Mouse (Mus musculus): Measurements from ENCODE around the gene Man2c1. TPM values are rescaled to one million over a fixed set of nuclear protein-coding genes. Genes with fewer than 3 reads are reported as not detected.

Man2c1 gene
- polyA plus RNA-seq, 1 experiment = 269 TPM

- TF ChIP-seq POLR2A (IDR thresholded peaks at IDR 0.05; ENCODE audit: control insufficient read depth, extremely low read depth, insufficient read depth, low read length, poor library complexity) (no peak), CTCF (IDR thresholded peaks at IDR 0.05; ENCODE audit: borderline replicate concordance, control insufficient read depth, extremely low read depth, insufficient read depth, low read length, poor library complexity) (no peak)
These were observed 35.7 kb downstream of the Man2c1 start for GRCm38 (mm10) chr9:57166173-57166572.

GRCm38 (mm10) chr9:57168411-57168810 lies 37.9 kb downstream of the Man2c1 start:
- no peak for DNase-seq
- TF ChIP-seq CTCF (IDR thresholded peaks at IDR 0.05; ENCODE audit: borderline replicate concordance, control insufficient read depth, extremely low read depth, insufficient read depth, low read length, poor library complexity) = no peak
- H3K36me3 ChIP-seq (ENCODE audit: control insufficient read depth, insufficient read depth, low read length) = no peaks in the 10 kb centered on the region
- no peak overlapping the region for H3K27ac ChIP-seq (ENCODE audit: control insufficient read depth, insufficient read depth, low read length)
- no peaks in the 10 kb centered on the region for H3K27me3 ChIP-seq (ENCODE audit: control insufficient read depth, insufficient read depth, low read length)
- no peaks in the 10 kb centered on the region for H3K4me1 ChIP-seq (replicated peaks; ENCODE audit: control insufficient read depth, insufficient read depth, low read length)
- 88% methylated on average over 5 of the region's 5 CpGs for WGBS
- no peak overlapping the region for H3K4me3 ChIP-seq (ENCODE audit: control insufficient read depth, insufficient read depth, low read length)

More at GRCm38 (mm10) chr9:57166173-57166572, 35.7 kb downstream of the Man2c1 start:
- WGBS = 92% methylated on average over 2 of the region's 2 CpGs
- no peak for DNase-seq
- Histone ChIP-seq H3K4me1 (replicated peaks; ENCODE audit: control insufficient read depth, insufficient read depth, low read length) (no peaks in the 10 kb centered on the region), H3K27ac (ENCODE audit: control insufficient read depth, insufficient read depth, low read length) (no peak overlapping the region), H3K27me3 (ENCODE audit: control insufficient read depth, insufficient read depth, low read length) (no peaks in the 10 kb centered on the region), H3K4me3 (ENCODE audit: control insufficient read depth, insufficient read depth, low read length) (no peak overlapping the region), H3K36me3 (ENCODE audit: control insufficient read depth, insufficient read depth, low read length) (no peaks in the 10 kb centered on the region)

Other genes with a start within 250 kb of the Man2c1 start
- gene Snx33, start 202.3 kb upstream of the Man2c1 start, polyA plus RNA-seq (2012; rRNA removed) = 15.0 and 15.6 TPM in 2 replicates
- gene Imp3, start 193.2 kb upstream of the Man2c1 start, polyA plus RNA-seq (2012; rRNA removed) = 315 and 327 TPM in 2 replicates
- 6.1 and 6.3 TPM in 2 replicates for gene Snupn, start 179.8 kb upstream of the Man2c1 start, polyA plus RNA-seq (2012; rRNA removed)
- gene Ptpn9, start 135.8 kb upstream of the Man2c1 start, polyA plus RNA-seq (2012; rRNA removed) = 15.0 and 20.5 TPM in 2 replicates
- 237 and 282 TPM in 2 replicates for gene Sin3a, start 58.6 kb upstream of the Man2c1 start, polyA plus RNA-seq (2012; rRNA removed)
- gene Neil1, start 17.6 kb downstream of the Man2c1 start, polyA plus RNA-seq (2012; rRNA removed) = 47.2 and 49.1 TPM in 2 replicates
- 318 and 366 TPM in 2 replicates for gene Commd4, start 27.6 kb downstream of the Man2c1 start, polyA plus RNA-seq (2012; rRNA removed)
- 0.03 and 0.06 TPM in 2 replicates for gene Trcg1, start 105.9 kb downstream of the Man2c1 start, polyA plus RNA-seq (2012; rRNA removed)
- 43.5 and 54.4 TPM in 2 replicates for gene 1700017B05Rik, start 131.9 kb downstream of the Man2c1 start, polyA plus RNA-seq (2012; rRNA removed)

All from thymus, adult 2 months (tissue).